Mouse (Mus musculus) lung, adult 2 months (tissue): ENCODE measurements around the gene Kcnd3. TPM values are rescaled to one million over a fixed set of nuclear protein-coding genes. Genes with fewer than 3 reads are reported as not detected.

ENCODE experiments used
- DNase-seq: peaks from one replicate; pipeline ENCODE4 v3.0.0; 2022
- H3K4me1 ChIP-seq: fragments of 200-500 bp; 2 replicates; pipeline ENCODE4 v1.6.1; 2011; ENCODE audit warnings: low read length; ENCODE audit not compliant: control insufficient read depth, insufficient read depth
- H3K4me3 ChIP-seq: fragments of 200-500 bp; replicated peaks from 2 replicates; pipeline ENCODE3; 2011; ENCODE audit warnings: low read depth, mild to moderate bottlenecking, control low read depth, low read length; ENCODE audit errors: extremely low read depth
- CTCF ChIP-seq: fragments of 200-500 bp; IDR thresholded peaks from 2 replicates; pipeline ENCODE4 v1.5.1; 2011; ENCODE audit warnings: mild to moderate bottlenecking, low read length, control low read depth; ENCODE audit not compliant: insufficient read depth
- POLR2A ChIP-seq: fragments of 200-500 bp; IDR thresholded peaks from 2 replicates; pipeline ENCODE4 v1.6.1; 2011; ENCODE audit warnings: low read depth, mild to moderate bottlenecking, control low read depth, low read length, borderline replicate concordance; ENCODE audit errors: extremely low read depth
- WGBS: fragments of 180-500 bp; shearing (Covaris S2); methylation state at CpG from one replicate; pipeline ENCODE4 v1.1.7; 2018; 5-methylcytosine and 5-hydroxymethylcytosine counted together
- polyA plus RNA-seq: library from polyadenylated mRNA; depleted of rRNA; stranded (reverse); fragments of >200 nt; gene quantifications from 2 replicates; pipeline ENCODE4 v1.2.3, GENCODE M21; 2012

Gene Kcnd3
- polyA plus RNA-seq, 1 experiment: 1.7 TPM

GRCm38 (mm10) chr3:105655031-105655585 lies 203.0 kb downstream of the Kcnd3 start:
- TF ChIP-seq POLR2A (no peak), CTCF (no peak)
- DNase-seq: no peak
- Histone ChIP-seq H3K4me3 (no peak overlapping the region), H3K4me1 (no peaks in the 10 kb centered on the region)
- 90% methylated on average over 11 of the region's 11 CpGs for WGBS

- 51% methylated on average over 2 of the region's 2 CpGs for WGBS
- DNase-seq: no peak
- H3K4me1 ChIP-seq: no peaks in the 10 kb centered on the region
- TF ChIP-seq POLR2A: no peak
- TF ChIP-seq CTCF: no peak
- no peak overlapping the region for H3K4me3 ChIP-seq
These were observed 208.4 kb downstream of the Kcnd3 start for GRCm38 (mm10) chr3:105660530-105660929.

GRCm38 (mm10) chr3:105663043-105663442 lies 210.9 kb downstream of the Kcnd3 start:
- no peaks in the 10 kb centered on the region for H3K4me1 ChIP-seq
- no peak overlapping the region for H3K4me3 ChIP-seq
- DNase-seq: no peak
- 51% methylated on average over 8 of the region's 8 CpGs for WGBS
- no peak for TF ChIP-seq CTCF
- TF ChIP-seq POLR2A: no peak

GRCm38 (mm10) chr3:105665105-105665765 lies 213.1 kb downstream of the Kcnd3 start:
- TF ChIP-seq CTCF (no peak), POLR2A (no peak)
- Histone ChIP-seq H3K4me3 (no peak overlapping the region), H3K4me1 (no peaks in the 10 kb centered on the region)
- WGBS: 80% methylated on average over 9 of the region's 9 CpGs
- DNase-seq: no peak

GRCm38 (mm10) chr3:105666996-105667523 lies 214.9 kb downstream of the Kcnd3 start:
- Histone ChIP-seq H3K4me1 (no peaks in the 10 kb centered on the region), H3K4me3 (no peak overlapping the region)
- no peak for DNase-seq
- TF ChIP-seq CTCF: no peak
- TF ChIP-seq POLR2A: no peak
- WGBS: 72% methylated on average over 4 of the region's 4 CpGs

- WGBS: 41% methylated on average over 9 of the region's 9 CpGs
- no peak for DNase-seq
- H3K4me3 ChIP-seq: no peak overlapping the region
- H3K4me1 ChIP-seq: no peaks in the 10 kb centered on the region
- TF ChIP-seq POLR2A: no peak
- TF ChIP-seq CTCF: no peak
These were observed 216.0 kb downstream of the Kcnd3 start for GRCm38 (mm10) chr3:105668161-105668560.

GRCm38 (mm10) chr3:105669776-105670175 lies 217.6 kb downstream of the Kcnd3 start:
- WGBS: 83% methylated on average over 3 of the region's 3 CpGs
- no peak for DNase-seq
- H3K4me3 ChIP-seq: no peak overlapping the region
- H3K4me1 ChIP-seq: no peaks in the 10 kb centered on the region
- TF ChIP-seq POLR2A (no peak), CTCF (no peak)

- no peak for DNase-seq
- WGBS: 94% methylated on average over 1 of the region's 1 CpGs
- Histone ChIP-seq H3K4me1 (no peaks in the 10 kb centered on the region), H3K4me3 (no peak overlapping the region)
- TF ChIP-seq CTCF: no peak
- TF ChIP-seq POLR2A: no peak
These were observed 218.7 kb downstream of the Kcnd3 start for GRCm38 (mm10) chr3:105670801-105671200.

GRCm38 (mm10) chr3:105674595-105675218 lies 222.6 kb downstream of the Kcnd3 start:
- TF ChIP-seq POLR2A (no peak), CTCF (peak; percentile 46; the same call in 1 of the 2 replicates)
- Histone ChIP-seq H3K4me3 (no peak overlapping the region), H3K4me1 (no peaks in the 10 kb centered on the region)
- peak; percentile 43 for DNase-seq
- WGBS: 19% methylated on average over 7 of the region's 7 CpGs

- TF ChIP-seq POLR2A (no peak), CTCF (no peak)
- 39% methylated on average over 2 of the region's 2 CpGs for WGBS
- Histone ChIP-seq H3K4me1 (no peaks in the 10 kb centered on the region), H3K4me3 (no peak overlapping the region)
- DNase-seq: no peak
These were observed 223.8 kb downstream of the Kcnd3 start for GRCm38 (mm10) chr3:105675932-105676331.
